Mouse (Mus musculus): Measurements from ENCODE around the gene Zfp169. TPM values are rescaled to one million over a fixed set of nuclear protein-coding genes. Genes with fewer than 3 reads are reported as not detected.
"Not testable (repeated sequence)": the region's sequence is repeated elsewhere in the genome, so short reads cannot be mapped to it uniquely, and the experiment has no call there.

Gene Zfp169
- polyA plus RNA-seq, 1 experiment: 1.8 TPM

- Histone ChIP-seq H3K79me2 (ENCODE audit: control insufficient read depth, insufficient read depth) (peaks cover 20% of the 10 kb centered on the region), H3K36me3 (ENCODE audit: control insufficient read depth, insufficient read depth) (peaks cover 24% of the 10 kb centered on the region), H3ac (ENCODE audit: control insufficient read depth, insufficient read length, low read depth) (no peak overlapping the region), H3K79me3 (ENCODE audit: low read depth) (peaks cover 5% of the 10 kb centered on the region), H3K27me3 (ENCODE audit: control insufficient read depth, insufficient read depth, insufficient read length) (no peaks in the 10 kb centered on the region), H3K4me3 (ENCODE audit: insufficient read depth, poor library complexity, severe bottlenecking) (no peak overlapping the region)
- no peak for TF ChIP-seq MYOG (IDR thresholded peaks at IDR 0.05; ENCODE audit: control insufficient read depth, extremely low read depth, insufficient read length)
- no peak for TF ChIP-seq CTCF (IDR thresholded peaks at IDR 0.05; ENCODE audit: control insufficient read depth, insufficient read depth, insufficient read length)
- TF ChIP-seq MYOD1 (IDR thresholded peaks at IDR 0.05; ENCODE audit: control insufficient read depth, insufficient read length, low read depth): no peak
- TF ChIP-seq USF1 (IDR thresholded peaks at IDR 0.05; ENCODE audit: low read depth): no peak
- TF ChIP-seq FOSL1 (IDR thresholded peaks at IDR 0.05; ENCODE audit: insufficient read depth, low read length, poor library complexity, severe bottlenecking): no peak
- TF ChIP-seq MAX (IDR thresholded peaks at IDR 0.05): no peak
- TF ChIP-seq CEBPB (IDR thresholded peaks at IDR 0.05; ENCODE audit: low read depth): no peak
These were observed 17.4 kb upstream of the Zfp169 start for GRCm38 (mm10) chr13:48530685-48531084.

DNA sequence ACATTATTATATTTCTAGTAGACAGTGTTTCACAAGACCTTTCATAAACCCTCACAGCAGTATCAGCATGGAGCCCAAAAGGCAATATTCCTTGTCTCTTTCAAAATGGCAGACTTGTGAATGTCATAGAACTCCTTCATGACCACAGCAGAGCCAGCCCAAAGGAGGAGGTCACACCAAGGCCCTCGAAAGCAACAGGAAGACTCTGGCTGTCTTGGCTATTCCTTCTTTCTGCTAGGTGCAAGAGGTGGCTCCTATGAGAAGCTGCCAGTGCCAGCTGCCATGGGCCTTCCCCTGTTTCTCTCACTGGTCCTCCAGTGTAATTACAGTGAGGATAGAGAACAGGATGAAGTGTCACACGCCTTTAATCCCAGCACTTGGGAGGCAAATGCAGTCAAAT, 15.8 kb upstream of the Zfp169 start:
- no peaks in the 10 kb centered on the region for H3K79me3 ChIP-seq (ENCODE audit: low read depth)
- TF ChIP-seq USF1 (IDR thresholded peaks at IDR 0.05; ENCODE audit: low read depth) (no peak), MYOG (IDR thresholded peaks at IDR 0.05; ENCODE audit: control insufficient read depth, extremely low read depth, insufficient read length) (no peak), CTCF (IDR thresholded peaks at IDR 0.05; ENCODE audit: control insufficient read depth, insufficient read depth, insufficient read length) (no peak), FOSL1 (IDR thresholded peaks at IDR 0.05; ENCODE audit: insufficient read depth, low read length, poor library complexity, severe bottlenecking) (no peak), MAX (IDR thresholded peaks at IDR 0.05) (no peak), CEBPB (IDR thresholded peaks at IDR 0.05; ENCODE audit: low read depth) (no peak), MYOD1 (IDR thresholded peaks at IDR 0.05; ENCODE audit: control insufficient read depth, insufficient read length, low read depth) (no peak)
- H3K36me3 ChIP-seq (ENCODE audit: control insufficient read depth, insufficient read depth): peaks cover 9% of the 10 kb centered on the region
- H3ac ChIP-seq (ENCODE audit: control insufficient read depth, insufficient read length, low read depth): no peak overlapping the region
- peaks cover 3% of the 10 kb centered on the region for H3K79me2 ChIP-seq (ENCODE audit: control insufficient read depth, insufficient read depth)
- no peaks in the 10 kb centered on the region for H3K27me3 ChIP-seq (ENCODE audit: control insufficient read depth, insufficient read depth, insufficient read length)
- H3K4me3 ChIP-seq (ENCODE audit: insufficient read depth, poor library complexity, severe bottlenecking): no peak overlapping the region

- H3K4me3 ChIP-seq (ENCODE audit: insufficient read depth, poor library complexity, severe bottlenecking): no peak overlapping the region
- no peaks in the 10 kb centered on the region for H3K79me3 ChIP-seq (ENCODE audit: low read depth)
- peaks cover 3% of the 10 kb centered on the region for H3K36me3 ChIP-seq (ENCODE audit: control insufficient read depth, insufficient read depth)
- no peak overlapping the region for H3ac ChIP-seq (ENCODE audit: control insufficient read depth, insufficient read length, low read depth)
- no peaks in the 10 kb centered on the region for H3K79me2 ChIP-seq (ENCODE audit: control insufficient read depth, insufficient read depth)
- TF ChIP-seq CTCF (IDR thresholded peaks at IDR 0.05; ENCODE audit: control insufficient read depth, insufficient read depth, insufficient read length) (peak; percentile 24), FOSL1 (IDR thresholded peaks at IDR 0.05; ENCODE audit: insufficient read depth, low read length, poor library complexity, severe bottlenecking) (no peak)
- no peaks in the 10 kb centered on the region for H3K27me3 ChIP-seq (ENCODE audit: control insufficient read depth, insufficient read depth, insufficient read length)
These were observed 15.0 kb upstream of the Zfp169 start for GRCm38 (mm10) chr13:48528123-48528871.

GRCm38 (mm10) chr13:48525745-48526144, 12.5 kb upstream of the Zfp169 start:
- Histone ChIP-seq H3K79me2 (ENCODE audit: control insufficient read depth, insufficient read depth) (no peaks in the 10 kb centered on the region), H3K27me3 (ENCODE audit: control insufficient read depth, insufficient read depth, insufficient read length) (no peaks in the 10 kb centered on the region), H3K36me3 (ENCODE audit: control insufficient read depth, insufficient read depth) (no peaks in the 10 kb centered on the region), H3K4me3 (ENCODE audit: insufficient read depth, poor library complexity, severe bottlenecking) (no peak overlapping the region), H3ac (ENCODE audit: control insufficient read depth, insufficient read length, low read depth) (no peak overlapping the region), H3K79me3 (ENCODE audit: low read depth) (no peaks in the 10 kb centered on the region)
- no peak for TF ChIP-seq CTCF (IDR thresholded peaks at IDR 0.05; ENCODE audit: control insufficient read depth, insufficient read depth, insufficient read length)
- no peak for TF ChIP-seq MYOG (IDR thresholded peaks at IDR 0.05; ENCODE audit: control insufficient read depth, extremely low read depth, insufficient read length)
- TF ChIP-seq MYOD1 (IDR thresholded peaks at IDR 0.05; ENCODE audit: control insufficient read depth, insufficient read length, low read depth): no peak
- TF ChIP-seq FOSL1 (IDR thresholded peaks at IDR 0.05; ENCODE audit: insufficient read depth, low read length, poor library complexity, severe bottlenecking): no peak
- TF ChIP-seq CEBPB (IDR thresholded peaks at IDR 0.05; ENCODE audit: low read depth): no peak
- TF ChIP-seq USF1 (IDR thresholded peaks at IDR 0.05; ENCODE audit: low read depth): no peak
- no peak for TF ChIP-seq MAX (IDR thresholded peaks at IDR 0.05)

- H3K79me3 ChIP-seq (ENCODE audit: low read depth); H3K4me3 ChIP-seq (ENCODE audit: insufficient read depth, poor library complexity, severe bottlenecking); H3K79me2 ChIP-seq (ENCODE audit: control insufficient read depth, insufficient read depth); H3K27me3 ChIP-seq (ENCODE audit: control insufficient read depth, insufficient read depth, insufficient read length); H3ac ChIP-seq (ENCODE audit: control insufficient read depth, insufficient read length, low read depth); H3K36me3 ChIP-seq (ENCODE audit: control insufficient read depth, insufficient read depth): not testable (repeated sequence)
These were observed 5.9 kb upstream of the Zfp169 start for GRCm38 (mm10) chr13:48519122-48519521.

- TF ChIP-seq MYOG (IDR thresholded peaks at IDR 0.05; ENCODE audit: control insufficient read depth, extremely low read depth, insufficient read length): no peak
- no peak for TF ChIP-seq FOSL1 (IDR thresholded peaks at IDR 0.05; ENCODE audit: insufficient read depth, low read length, poor library complexity, severe bottlenecking)
- TF ChIP-seq MAX (IDR thresholded peaks at IDR 0.05): no peak
- TF ChIP-seq MYOD1 (IDR thresholded peaks at IDR 0.05; ENCODE audit: control insufficient read depth, insufficient read length, low read depth): no peak
- no peak for TF ChIP-seq USF1 (IDR thresholded peaks at IDR 0.05; ENCODE audit: low read depth)
- TF ChIP-seq CEBPB (IDR thresholded peaks at IDR 0.05; ENCODE audit: low read depth): no peak
- TF ChIP-seq CTCF (IDR thresholded peaks at IDR 0.05; ENCODE audit: control insufficient read depth, insufficient read depth, insufficient read length): no peak
- H3ac ChIP-seq (ENCODE audit: control insufficient read depth, insufficient read length, low read depth): no peak overlapping the region
- H3K4me3 ChIP-seq (ENCODE audit: insufficient read depth, poor library complexity, severe bottlenecking): no peak overlapping the region
- H3K79me2 ChIP-seq (ENCODE audit: control insufficient read depth, insufficient read depth): peaks cover 8% of the 10 kb centered on the region
- no peaks in the 10 kb centered on the region for H3K27me3 ChIP-seq (ENCODE audit: control insufficient read depth, insufficient read depth, insufficient read length)
- H3K79me3 ChIP-seq (ENCODE audit: low read depth): peaks cover 1% of the 10 kb centered on the region
- H3K36me3 ChIP-seq (ENCODE audit: control insufficient read depth, insufficient read depth): no peaks in the 10 kb centered on the region
These were observed 2.6 kb upstream of the Zfp169 start for GRCm38 (mm10) chr13:48515861-48516260.
